In genomic region chr11:115187693-115188092, GRCm38 (mm10) we compare ENCODE assay signal across 8 mouse cellular contexts. TPM values are rescaled to one million over a fixed set of nuclear protein-coding genes. Genes with fewer than 3 reads are reported as not detected.
DNase-seq lines count a peak whose midpoint lies in the region; ATAC-seq and TF ChIP-seq lines count a peak whose summit lies in the region.

Gene Nat9, minus strand, starts transcription at chr11:115187859.

- no peaks in the 10 kb centered on the region for H3K9me3 ChIP-seq in lung, embryonic 16.5 days (ENCODE audit: control insufficient read depth, low read length)
- H3K9me3 ChIP-seq in midbrain, embryonic 15.5 days: no peaks in the 10 kb centered on the region

- no peak for TF ChIP-seq POLR2A in bone marrow macrophage, adult 2 months (IDR thresholded peaks at IDR 0.05; ENCODE audit: borderline replicate concordance, low read depth, low read length)

- H3K4me2 ChIP-seq in lung, embryonic 16.5 days (ENCODE audit: low read depth, low read length): peak within 1 kb of the TSS; percentile 88
- H3K4me2 ChIP-seq in midbrain, embryonic 15.5 days: peak within 1 kb of the TSS; percentile 82

- peak within 1 kb of the TSS; percentile 78 for H3K4me3 ChIP-seq in lung, embryonic 16.5 days (ENCODE audit: low read length)
- H3K4me3 ChIP-seq in bone marrow macrophage, adult 2 months (ENCODE audit: insufficient read depth, low read length): peak within 1 kb of the TSS; percentile 76
- H3K4me3 ChIP-seq in midbrain, embryonic 15.5 days: peak within 1 kb of the TSS; percentile 66

- H3K9ac ChIP-seq in lung, embryonic 16.5 days (ENCODE audit: low read length): peak within 1 kb of the TSS; percentile 81
- peak within 1 kb of the TSS; percentile 80 for H3K9ac ChIP-seq in midbrain, embryonic 15.5 days

- peak within 1 kb of the TSS; percentile 84 for H3K27ac ChIP-seq in lung, embryonic 16.5 days (ENCODE audit: low read length)
- H3K27ac ChIP-seq in bone marrow macrophage, adult 2 months (ENCODE audit: insufficient read depth, low read depth, low read length): peak within 1 kb of the TSS; percentile 92
- peak within 1 kb of the TSS; percentile 75 for H3K27ac ChIP-seq in midbrain, embryonic 15.5 days

- H3K27me3 ChIP-seq in lung, embryonic 16.5 days (ENCODE audit: control insufficient read depth, insufficient read depth, low read depth, low read length): no peaks in the 10 kb centered on the region
- no peaks in the 10 kb centered on the region for H3K27me3 ChIP-seq in midbrain, embryonic 15.5 days (replicated peaks)

- DNase-seq in lung, postnatal 36 days: no peak
- DNase-seq in layer of hippocampus, postnatal 14 days (ENCODE audit: low spot score in 2 of 2): no peak
- no peak for DNase-seq in cerebellum, adult 9-10 months
- DNase-seq in testis, postnatal 10 days (ENCODE audit: low spot score): no peak

- 6% methylated on average over 12 of the region's 12 CpGs for WGBS in lung, embryonic 16.5 days
- WGBS in midbrain, embryonic 15.5 days: 9% methylated on average over 12 of the region's 12 CpGs

- H3K36me3 ChIP-seq in lung, embryonic 16.5 days (ENCODE audit: control insufficient read depth, insufficient read depth, low read length): no peaks in the 10 kb centered on the region
- H3K36me3 ChIP-seq in midbrain, embryonic 15.5 days (replicated peaks): no peaks in the 10 kb centered on the region

- no peak for TF ChIP-seq CTCF in bone marrow macrophage, adult 2 months (IDR thresholded peaks at IDR 0.05; ENCODE audit: low read depth, low read length)

- peak; percentile 17; the same call in 1 of the 2 replicates for ATAC-seq in lung, embryonic 16.5 days (ENCODE audit: low read depth)
- no peak for ATAC-seq in granulocyte monocyte progenitor cell, adult 5-6 weeks (replicated peaks; ENCODE audit: poor library complexity, severe bottlenecking)
- peak; percentile 34; the same call in 1 of the 2 replicates for ATAC-seq in midbrain, embryonic 15.5 days (replicated peaks)

- H3K4me1 ChIP-seq in lung, embryonic 16.5 days (replicated peaks; ENCODE audit: control insufficient read depth, insufficient read depth, low read length): peaks cover 11% of the 10 kb centered on the region
- peaks cover 38% of the 10 kb centered on the region for H3K4me1 ChIP-seq in bone marrow macrophage, adult 2 months (ENCODE audit: control insufficient read depth, insufficient read depth, low read length)
- H3K4me1 ChIP-seq in midbrain, embryonic 15.5 days: peaks cover 21% of the 10 kb centered on the region

RNA-seq across cellular contexts. Expression of gene Nat9, which starts in this region (rescaled TPM):
- polyA plus RNA-seq in lung, embryonic 16.5 days (2015; fragmentation: Nextera tagmentation; extraction: Ambion mirVana): 26.0 and 29.8 TPM in 2 replicates
- polyA plus RNA-seq in bone marrow macrophage, adult 2 months (2012; ENCODE audit: insufficient read depth, insufficient read length, missing spikeins): 23.5 and 24.0 TPM in 2 replicates
- 27.1 and 27.5 TPM in 2 replicates for total RNA-seq in granulocyte monocyte progenitor cell, adult 5-6 weeks (2014; fragmentation: Nextera tagmentation)
- total RNA-seq in granulocyte monocyte progenitor cell, adult 5-6 weeks (2017): 21.3 and 28.0 TPM in 2 replicates
- 10 to 100 TPM; 19.3 to 19.9 TPM for total RNA-seq in layer of hippocampus, postnatal 14 days (2021)
- polyA plus RNA-seq in midbrain, embryonic 15.5 days (2015; fragmentation: Nextera tagmentation; extraction: Ambion mirVana): 22.5 and 25.5 TPM in 2 replicates
